Mouse (Mus musculus): ENCODE measurements around the gene Ly75.

The Ly75 gene

DNA sequence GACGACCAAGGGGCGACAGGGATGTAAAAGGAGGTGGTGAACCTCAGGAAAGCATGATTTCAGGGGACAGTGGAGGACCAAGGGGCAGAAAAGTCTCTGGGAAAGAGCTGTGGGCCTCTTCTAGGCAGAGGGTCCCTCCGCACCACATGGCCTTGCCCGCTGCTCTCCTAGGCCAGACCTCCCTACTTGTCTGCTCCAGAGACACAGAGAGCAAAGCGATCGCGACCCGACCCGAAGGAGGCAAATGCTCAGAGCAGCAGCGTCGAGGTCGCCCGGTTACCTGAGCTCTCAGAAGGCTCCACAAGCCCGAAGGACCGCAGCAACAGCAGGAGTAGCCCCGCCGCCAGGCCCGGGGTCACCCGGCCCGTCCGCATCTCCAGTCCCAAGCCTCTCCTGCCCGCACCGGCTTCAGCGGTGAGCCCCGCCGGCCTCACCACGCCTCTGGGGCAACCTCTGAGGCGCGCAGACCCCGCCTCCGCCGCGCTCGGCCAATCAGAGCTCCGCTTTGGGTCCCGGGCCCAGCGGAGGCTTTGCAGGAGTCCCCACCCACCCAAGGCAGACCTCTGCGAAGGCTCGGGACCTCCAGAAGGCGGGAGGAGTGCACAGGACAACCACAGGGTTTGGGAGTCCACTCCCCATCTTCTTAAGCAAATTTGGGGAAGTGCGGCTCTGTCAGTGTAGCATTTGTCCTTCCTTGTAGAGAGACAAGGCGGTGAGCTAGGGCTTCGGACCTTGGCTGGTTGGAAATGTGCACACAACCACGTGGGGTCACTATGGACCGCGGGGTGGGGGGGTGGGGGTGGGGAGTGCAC lies at the start of gene Ly75:
Gene Ly75, minus strand, starts transcription at position 446 of the 812 bp plus-strand sequence.
- peak; percentile 94 to 95 for DNase-seq

DNA sequence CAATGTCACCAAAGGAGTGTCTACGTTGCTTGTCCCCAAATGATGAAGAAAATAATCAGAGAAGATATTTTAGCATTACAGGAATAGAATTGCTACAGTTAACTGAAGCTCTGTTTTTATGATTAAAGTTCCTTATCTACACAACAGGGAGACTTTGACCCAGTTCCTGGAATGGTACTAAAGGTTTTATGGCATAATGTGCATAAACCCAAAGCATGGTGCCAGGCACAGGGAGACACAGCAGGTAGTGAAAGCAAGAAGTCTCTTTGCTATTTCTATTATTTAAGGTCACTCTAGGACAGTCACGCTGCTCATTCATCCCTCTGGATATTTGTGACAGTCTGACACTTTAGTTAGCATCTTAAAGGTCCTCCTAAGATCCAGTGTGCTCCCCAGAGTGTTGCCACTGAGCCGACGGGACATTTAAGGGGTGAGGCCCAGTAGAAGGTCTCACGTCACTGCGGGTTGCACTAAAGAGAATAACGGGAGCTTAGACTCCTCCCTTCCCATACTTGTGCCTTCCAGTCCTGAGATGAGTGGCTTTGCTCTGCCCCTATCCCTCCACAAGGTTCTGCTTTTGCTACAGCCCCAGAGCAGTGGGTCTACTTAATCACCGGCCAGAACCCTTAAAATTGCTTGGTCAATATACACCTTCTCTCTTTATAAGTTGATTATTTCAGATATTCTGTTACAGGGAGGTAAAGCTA lies 47.4 kb upstream of the Ly75 start:
- DNase-seq = no peak

DNA sequence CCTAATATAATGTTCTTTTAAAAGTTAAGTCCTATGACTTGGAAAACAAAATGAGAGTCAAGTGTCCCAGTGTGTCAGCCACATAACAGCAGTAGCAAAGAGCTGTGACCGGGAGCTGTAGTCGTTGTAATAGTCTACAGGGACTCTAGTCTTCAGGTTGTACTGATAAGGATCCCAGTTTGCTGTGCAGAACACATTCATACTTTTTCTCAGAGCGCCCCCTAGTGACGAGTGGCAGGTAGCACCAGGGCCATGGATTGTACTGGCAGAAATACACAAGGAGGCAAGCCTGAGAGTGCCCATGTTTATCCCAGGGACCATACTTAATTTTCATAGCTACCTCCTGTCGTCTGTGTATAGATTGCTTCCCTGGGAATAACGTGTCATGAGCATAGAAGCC lies 35.0 kb upstream of the Ly75 start:
- DNase-seq = peak; percentile 61 to 71

DNA sequence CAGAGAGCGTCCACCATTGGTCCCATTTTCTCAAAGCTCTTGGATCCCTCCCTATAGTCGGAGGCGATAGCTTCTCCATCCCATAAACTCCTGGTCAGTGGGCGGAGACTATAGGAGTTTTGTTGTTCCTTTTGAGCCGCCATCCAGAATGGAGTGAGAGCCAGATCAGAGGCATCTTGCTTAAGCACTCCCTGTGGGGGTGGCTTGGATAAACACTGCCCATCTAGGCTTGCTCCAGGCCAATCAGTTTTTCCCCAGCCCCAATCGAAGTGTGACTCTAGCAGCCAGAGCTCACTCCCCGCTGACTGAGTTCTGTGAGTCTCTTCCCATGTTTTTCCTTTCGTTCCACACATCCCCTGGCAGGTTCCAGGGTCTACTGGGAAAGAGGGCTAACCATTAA lies 31.2 kb upstream of the Ly75 start:
- no peak for DNase-seq

DNA sequence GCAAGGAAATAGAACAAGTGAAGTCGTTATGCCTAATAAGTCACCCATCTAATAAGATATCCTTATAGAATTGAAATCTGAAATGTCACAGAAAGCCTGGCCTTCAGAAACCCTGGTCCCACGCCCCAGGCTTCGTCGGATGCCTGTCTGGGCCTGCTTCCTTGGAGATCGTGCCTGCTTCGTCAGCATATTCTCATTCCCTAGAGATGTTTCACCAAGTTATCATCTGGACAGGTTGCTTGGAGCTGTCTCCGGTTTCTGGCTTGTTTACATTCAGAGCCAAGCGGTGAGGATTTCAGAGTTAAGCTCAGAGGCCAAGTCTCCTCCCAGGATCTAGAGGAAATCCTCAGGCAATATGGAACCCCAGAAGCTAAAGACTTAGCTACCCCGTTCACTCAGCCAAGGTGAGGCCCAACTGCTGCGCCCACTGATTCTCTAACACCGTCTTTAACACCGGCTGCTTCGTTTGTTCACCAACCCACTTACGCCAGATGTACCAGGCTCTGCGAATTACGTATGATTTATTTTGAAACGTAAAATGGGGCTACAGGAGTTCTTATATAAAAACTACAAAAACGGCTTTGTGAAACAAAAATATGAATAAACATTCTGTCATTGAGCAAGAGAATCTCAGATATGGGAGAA lies 30.0 kb upstream of the Ly75 start:
- no peak for DNase-seq

DNA sequence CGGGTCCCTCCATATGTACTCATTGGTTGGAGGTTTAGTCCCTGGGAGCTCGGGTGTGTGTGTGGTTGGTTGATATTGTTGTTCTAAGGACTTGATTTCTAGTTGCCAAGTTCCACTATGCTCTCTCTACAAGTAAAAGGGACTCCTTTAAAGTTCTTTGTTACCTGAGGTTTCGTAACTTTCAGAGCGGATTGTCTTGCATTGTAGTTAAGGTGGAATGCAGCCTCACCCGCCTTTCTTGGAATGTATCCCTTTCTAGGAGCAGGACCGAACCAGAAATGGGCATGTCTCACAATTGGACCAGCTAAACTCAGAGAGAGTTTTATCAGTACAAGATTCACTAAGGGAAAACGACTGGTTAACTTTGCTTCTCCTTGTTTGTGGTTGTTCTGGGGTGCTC lies 28.1 kb upstream of the Ly75 start:
- DNase-seq = no peak

DNA sequence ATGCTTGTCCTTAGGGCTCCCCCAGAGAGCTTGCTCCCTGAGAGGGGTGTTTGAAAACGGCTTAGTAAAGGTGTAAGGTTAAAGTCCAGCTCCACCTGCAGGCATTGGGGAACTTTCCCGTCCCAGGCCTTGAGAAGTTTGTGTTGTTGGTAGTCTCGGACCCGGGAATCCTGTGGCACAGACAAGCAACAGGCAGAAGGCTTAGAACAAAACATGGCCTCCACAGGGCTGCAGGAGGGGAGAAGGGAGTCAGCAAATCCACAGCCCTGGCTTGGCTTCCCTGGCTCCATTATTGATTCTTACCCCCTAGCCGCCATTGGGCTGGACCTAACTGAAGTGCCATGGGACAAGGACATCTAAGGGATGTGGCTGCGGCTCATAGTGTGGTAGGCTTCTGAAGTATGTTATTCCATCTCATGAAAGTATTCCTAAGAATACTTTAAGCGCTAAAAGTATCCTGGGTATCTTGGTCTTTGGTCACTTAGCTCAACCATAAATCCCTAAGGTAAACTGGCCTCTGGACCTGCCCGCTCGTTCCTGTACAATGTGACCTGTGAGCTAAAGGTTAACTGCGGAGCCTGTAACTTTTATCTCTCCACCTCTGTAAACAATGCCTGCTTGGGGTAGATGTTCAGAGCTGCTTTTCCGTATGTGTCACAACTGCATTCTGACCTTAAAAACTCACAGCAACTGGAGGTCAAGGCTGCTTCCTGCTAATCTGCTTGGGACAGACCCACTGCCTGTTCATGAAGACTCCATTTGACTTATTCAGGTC lies 27.1 kb upstream of the Ly75 start:
- no peak for DNase-seq

DNA sequence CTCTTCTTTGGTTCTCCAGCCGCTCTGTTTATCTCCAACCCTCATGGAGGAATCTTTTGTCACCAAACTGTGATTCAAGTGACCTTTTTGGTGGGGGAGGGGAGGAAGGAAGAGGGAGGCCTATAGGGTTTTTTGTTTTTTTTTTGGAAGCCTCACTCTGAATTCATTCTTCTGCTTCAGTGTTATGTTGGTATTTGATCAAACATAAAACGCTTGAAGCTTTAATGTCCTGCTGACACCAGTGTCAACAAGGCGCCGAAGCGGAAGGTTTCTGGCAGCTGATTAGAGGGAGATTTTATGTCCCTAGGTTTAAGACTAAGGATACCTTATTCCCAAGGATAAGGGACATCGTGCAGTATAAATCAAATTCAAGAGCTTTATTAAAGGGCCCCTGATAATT lies 26.1 kb upstream of the Ly75 start:
- no peak for DNase-seq

DNA sequence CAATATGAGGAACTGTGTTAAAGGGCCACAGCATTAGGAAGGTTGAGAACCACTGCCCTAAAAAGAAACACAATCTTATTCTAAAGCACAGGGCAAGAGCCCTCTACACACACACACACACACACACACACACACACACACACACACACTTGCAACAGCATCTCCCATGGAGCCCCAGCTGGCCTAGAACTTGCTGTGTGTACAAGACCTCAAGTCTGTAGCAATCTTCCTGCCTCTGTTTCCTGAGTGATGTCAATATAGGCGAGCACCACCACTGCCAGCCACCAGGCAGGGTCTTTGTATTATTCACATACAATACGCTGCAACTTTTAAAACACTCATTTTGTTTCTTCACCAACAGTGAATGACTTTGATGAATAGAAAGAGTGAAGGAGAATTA lies 24.3 kb upstream of the Ly75 start:
- no peak for DNase-seq

DNA sequence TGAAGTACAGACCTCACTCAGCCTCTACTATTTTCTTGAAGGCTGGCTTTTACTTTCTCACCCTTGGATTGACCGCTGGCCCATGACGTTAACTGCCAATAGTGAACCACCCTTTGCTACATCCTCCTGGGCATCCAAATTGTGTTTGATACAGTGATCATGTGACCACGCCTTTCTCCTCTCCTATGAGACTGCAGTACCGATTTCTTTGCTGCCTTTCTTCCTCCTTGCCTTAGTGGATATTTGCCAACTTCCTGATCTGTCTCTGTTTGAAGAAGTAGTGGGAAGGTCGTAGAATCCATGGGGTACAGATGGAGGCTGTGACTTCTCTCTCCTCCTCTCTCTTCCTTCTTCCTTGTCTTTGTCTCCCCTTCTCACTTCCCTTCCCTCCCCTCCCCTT lies 22.3 kb upstream of the Ly75 start:
- DNase-seq = no peak

DNA sequence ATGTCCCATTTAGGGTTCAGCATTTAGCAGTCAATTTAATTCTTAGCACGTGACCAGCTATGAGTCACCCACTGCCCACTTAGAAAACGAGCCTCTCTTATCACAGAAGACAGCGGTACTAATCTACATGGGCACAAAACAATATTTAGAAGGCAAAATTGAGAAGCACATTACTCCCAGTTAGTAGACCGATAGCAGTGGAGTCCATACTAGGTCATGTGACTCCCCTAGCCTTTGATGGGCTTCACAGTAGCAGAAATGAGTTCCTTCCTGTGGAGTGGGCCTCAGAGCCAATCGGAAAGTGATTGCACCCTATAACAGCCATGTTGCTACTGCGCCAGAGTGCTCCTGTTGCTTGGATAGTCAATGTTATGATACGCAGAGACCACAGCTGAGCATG lies 21.7 kb upstream of the Ly75 start:
- DNase-seq = no peak

DNA sequence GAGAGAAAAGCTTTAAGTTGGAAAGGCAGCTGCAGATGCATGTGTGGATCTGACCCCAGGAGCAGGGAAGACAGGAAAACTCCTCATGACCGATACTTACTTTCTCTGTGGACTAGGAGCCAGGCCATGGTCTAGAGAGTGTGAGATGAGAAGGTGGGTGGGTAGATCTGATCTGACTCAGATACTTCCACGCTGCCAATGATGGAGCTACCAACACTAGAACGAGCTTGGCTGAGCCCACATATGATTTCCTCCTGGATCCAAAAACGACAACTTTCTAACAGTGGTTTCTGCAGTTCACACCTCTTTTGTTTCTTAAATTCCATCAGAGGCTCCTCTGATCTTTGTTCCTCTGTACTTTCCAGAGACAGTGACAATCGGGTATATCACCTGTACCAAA lies 18.6 kb upstream of the Ly75 start:
- DNase-seq = no peak

DNA sequence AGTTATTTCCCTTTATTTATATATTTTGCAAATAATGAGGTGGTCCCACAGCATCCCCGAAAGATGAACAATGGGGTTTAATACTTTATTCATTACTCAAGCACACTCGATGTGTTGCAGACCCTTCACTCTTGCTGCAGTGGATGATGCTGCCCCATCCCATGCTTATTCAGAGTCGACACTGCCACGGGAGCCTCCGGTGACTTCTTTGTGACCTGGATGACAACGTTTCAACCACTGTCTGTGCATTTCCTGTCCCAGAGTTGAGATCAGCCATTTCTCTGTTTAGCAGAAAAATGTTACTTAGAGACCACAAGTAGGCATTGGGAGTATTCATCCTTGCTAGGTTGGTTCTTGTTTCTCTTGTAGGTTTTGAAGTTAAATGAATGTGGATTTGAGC lies 10.7 kb upstream of the Ly75 start:
- no peak for DNase-seq

DNA sequence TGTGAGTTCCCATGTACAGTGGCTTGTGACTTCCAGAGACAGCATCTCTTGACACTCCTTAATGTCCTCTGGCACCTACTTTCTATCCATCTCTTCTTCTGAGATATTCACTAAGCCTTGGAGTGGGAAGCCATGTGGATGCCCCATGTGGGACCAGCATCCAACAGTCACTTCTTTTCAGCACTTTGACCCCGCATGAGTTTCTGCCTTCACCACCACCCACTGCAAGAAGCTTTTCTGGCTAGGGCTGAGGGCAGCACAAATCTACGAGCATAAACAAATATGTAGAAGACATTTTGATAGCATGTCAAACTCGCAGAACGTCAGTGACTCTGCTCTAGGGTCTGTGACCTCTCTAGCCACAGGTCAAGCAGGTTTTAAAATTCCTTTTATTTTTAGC lies 9.2 kb upstream of the Ly75 start:
- no peak for DNase-seq

DNA sequence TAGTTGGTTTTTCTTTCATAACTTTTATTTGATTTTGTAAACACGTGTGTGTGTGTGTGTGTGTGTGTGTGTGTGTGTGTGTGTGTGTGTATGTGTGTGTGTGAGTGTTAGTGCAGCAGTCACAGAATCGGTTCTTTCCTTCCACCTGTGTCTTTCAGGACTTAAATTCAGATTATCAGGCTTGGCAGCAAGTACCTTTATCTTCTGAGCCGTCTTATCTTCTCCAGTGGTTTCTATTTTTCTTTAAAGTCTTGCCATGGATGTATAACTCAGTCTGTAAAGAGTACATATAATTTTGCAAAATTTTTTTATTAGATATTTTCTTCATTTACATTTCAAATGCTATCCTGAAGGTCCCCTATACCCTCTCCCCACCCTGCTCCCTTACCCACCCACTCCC lies 4.3 kb upstream of the Ly75 start:
- DNase-seq = no peak

DNA sequence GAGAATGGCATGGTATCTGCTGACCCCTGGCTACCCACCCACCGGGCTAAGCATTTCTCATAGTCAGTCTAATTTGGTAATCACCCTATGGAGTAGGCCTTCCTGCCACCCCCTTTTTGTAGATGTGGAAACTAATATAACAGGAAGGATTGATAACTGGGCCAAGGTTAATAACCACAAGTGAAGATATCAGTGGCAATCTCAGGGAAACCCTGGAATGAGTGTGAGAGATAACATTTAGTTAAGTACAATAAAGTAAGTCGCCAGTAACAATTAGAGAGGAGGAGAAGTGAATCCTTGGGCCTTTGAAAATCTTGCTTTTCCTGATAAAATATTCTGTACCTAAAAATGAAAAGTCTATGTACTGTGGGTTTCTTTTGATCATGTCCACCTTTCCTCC lies 3.7 kb upstream of the Ly75 start:
- DNase-seq = no peak

DNA sequence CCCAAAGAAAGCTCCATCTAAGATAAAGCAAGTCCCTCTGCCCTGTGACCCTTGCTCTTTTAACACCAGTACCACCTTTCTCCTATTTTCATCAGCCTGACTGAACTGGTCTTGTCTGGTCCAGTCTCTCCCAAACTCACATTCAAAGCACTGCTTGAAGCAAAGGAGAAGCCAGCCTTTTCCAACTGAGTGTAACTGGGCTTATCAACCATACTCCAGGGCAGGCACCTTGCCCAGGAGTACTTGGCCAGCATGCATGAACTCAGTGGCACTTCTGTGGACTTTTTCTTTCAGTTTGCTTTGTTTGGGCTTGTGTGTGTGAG lies 1.6 kb upstream of the Ly75 start:
- peak in 1 of 2 experiments; percentile 9 for DNase-seq

DNA sequence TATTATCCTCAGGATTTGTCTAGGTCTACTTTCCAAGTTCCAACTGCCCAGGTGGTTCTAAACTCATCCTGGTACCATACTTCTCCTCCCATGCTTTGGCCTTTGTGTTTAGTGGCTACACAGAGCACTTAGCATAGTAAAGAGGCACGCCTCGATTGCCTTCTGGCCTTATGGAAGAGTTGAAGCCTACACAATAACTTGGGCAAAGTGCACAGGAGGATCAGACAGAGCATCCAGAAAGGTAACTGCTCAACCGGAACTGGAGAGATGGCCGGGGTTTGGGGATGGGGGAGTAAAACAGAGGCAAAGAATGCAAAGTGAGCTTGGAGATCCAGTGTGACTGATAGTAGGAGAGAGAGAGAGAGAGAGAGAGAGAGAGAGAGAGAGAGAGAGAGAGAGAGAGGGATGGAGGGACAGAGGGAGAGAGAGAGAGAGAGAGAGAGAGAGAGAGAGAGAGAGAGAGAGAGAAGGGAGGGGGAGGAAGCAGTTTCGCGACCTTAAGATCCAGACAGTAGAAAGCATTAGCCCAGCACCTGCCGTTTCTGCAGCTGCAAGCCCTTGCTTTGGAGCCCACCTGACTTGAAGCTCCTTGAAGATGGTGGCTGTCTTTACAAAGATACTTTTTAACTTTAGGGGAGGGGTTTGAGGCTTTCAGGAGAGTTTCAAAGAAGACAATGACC lies 1.1 kb upstream of the Ly75 start:
- DNase-seq = peak; percentile 34 to 64

DNA sequence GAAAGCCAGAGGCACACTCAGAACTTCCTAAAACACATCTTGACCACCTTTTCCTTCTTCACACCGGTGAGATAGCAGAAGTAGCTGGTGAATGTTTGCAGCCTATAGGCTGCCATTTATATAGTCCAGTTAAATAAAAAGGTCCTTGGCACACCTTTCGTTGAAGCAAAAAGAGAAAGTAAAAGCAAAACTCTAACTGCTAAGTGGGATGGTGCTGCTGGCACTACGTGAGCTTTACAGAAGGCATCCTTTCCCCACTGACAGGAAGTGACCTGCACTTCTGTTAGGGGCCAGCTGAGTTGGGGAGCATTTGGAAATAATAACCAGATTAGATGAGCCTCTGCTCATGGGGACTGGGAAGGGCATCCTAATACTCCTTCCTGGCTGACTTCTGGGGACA lies 757 bp downstream of the Ly75 start:
- DNase-seq = peak in 1 of 2 experiments; percentile 18

DNA sequence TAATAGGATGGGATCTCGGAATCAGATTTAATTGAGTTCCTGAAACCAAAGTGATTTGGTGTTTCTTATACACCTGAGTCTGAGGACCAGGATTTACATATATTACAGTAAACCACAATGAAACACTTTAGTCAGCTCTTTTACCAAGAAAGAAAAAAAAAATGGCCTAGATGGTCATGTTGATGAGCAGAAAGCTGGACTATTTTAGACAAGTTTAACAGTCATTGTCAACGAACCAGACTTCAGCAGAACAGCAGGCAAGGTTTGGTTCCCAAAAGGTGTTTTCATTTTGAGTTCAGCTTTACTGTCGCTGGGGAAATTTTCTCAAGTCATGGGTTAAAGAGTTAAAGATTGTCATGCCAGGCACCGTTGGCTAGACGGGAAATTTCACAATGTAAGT lies 5.8 kb downstream of the Ly75 start:
- DNase-seq = no peak

DNA sequence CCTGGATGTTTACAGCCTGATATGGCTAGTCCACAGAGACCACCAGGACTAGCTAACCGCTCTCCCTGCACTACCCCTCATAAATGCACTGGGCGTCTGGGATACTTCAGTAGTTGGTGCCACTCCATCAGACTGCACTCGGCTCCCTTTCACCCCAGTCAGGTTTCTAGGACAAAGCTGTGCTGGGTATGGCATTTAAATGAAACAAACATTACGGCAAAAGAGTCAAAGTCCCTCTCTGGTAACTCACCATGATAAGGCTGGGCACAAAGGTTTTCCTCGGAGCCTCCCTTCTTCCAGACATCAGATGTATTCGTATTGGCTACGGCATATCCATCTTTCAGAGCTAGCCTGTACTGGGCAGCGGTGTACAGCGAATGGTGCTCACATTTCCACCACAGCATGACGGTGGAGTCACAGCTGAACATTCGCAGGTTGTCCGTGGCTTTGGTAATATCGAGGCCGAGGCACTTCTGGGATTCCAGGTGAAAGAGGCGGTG lies 7.4 kb downstream of the Ly75 start:
- no peak for DNase-seq

DNA sequence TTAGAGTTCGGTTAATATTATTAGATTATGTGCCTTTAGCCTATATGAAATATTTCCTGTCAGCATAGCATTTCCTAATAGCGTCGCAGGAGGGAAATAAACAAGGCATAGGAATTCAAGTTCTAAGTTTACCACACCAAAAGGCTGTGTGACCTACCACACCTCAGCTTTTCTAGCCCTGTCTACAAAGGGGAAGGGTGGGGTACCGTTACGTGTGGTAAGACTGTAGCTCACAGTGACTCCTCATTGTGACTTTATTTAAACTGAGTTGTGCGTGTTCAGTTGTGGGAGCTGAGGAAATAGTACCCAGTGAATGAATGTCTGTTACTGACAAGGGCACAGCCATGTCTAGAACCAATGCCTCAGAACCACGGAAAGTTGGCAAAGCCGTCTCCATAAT lies 8.0 kb downstream of the Ly75 start:
- DNase-seq = no peak

DNA sequence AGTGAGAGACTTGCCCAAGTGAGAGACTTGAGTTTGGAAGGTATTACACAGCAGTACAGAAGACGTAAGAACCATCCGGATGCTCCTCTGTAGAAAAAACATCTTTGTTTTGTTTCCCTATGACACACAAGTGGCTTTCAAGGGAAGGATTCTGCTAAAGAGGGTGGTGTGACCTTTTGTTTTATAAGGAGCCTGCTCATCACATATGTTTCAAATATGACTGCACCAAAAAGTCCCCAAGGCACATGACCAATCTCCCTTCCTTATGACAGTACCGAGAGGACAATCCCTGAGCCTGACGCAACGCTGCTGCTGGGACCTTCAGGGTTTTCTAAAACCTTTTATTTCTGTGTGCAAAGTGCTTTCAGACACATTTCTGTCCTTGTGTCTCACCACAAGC lies 12.9 kb downstream of the Ly75 start:
- DNase-seq = no peak

Measured in thymus, postnatal 36 days (tissue).